Mouse (Mus musculus) forebrain, embryonic 13.5 days (tissue): ENCODE results near the gene Ubqln3. TPM values are rescaled to one million over a fixed set of nuclear protein-coding genes. Genes with fewer than 3 reads are reported as not detected.

Source experiments
- ATAC-seq: fragments of 200-750 bp; cut with Nextera tagmentation; 2 replicates; pipeline ENCODE4 v1.8.0; 2017
- H3K27ac ChIP-seq: fragments of 300-500 bp; sonication (generic); 2 replicates; pipeline ENCODE4 v1.5.1; 2015; ENCODE audit warnings: inconsistent platforms, mild to moderate bottlenecking, moderate library complexity
- H3K27me3 ChIP-seq: fragments of 300-500 bp; sonication (generic); 2 replicates; pipeline ENCODE4 v1.6.1; 2015; ENCODE audit warnings: mild to moderate bottlenecking, inconsistent platforms
- H3K36me3 ChIP-seq: fragments of 300-500 bp; sonication (generic); 2 replicates; pipeline ENCODE4 v1.6.1; 2015; ENCODE audit warnings: mild to moderate bottlenecking, inconsistent platforms; ENCODE audit not compliant: poor library complexity, severe bottlenecking
- H3K4me1 ChIP-seq: fragments of 300-500 bp; sonication (generic); 2 replicates; pipeline ENCODE4 v1.6.1; 2015; ENCODE audit warnings: inconsistent platforms
- H3K4me2 ChIP-seq: fragments of 300-500 bp; sonication (generic); 2 replicates; pipeline ENCODE4 v1.6.1; 2015; ENCODE audit warnings: inconsistent platforms, mild to moderate bottlenecking, moderate library complexity
- H3K4me3 ChIP-seq: fragments of 300-500 bp; sonication (generic); 2 replicates; pipeline ENCODE4 v1.5.1; 2015; ENCODE audit warnings: mild to moderate bottlenecking, inconsistent platforms
- H3K9ac ChIP-seq: fragments of 300-500 bp; sonication (generic); 2 replicates; pipeline ENCODE4 v1.6.1; 2015; ENCODE audit warnings: mild to moderate bottlenecking, inconsistent platforms
- H3K9me3 ChIP-seq: fragments of 300-500 bp; sonication (generic); replicated peaks from 2 replicates; pipeline ENCODE4 v1.6.1; 2016; ENCODE audit warnings: inconsistent platforms
- WGBS: fragments of 180-500 bp; shearing (Covaris S2); methylation state at CpG from one replicate; pipeline ENCODE4 v1.1.7; 2015; 5-methylcytosine and 5-hydroxymethylcytosine counted together
- polyA plus RNA-seq: library from polyadenylated mRNA; unstranded; fragments of >200 nt; fragmentation: Nextera tagmentation; extraction: Ambion mirVana; gene quantifications from 2 replicates; pipeline ENCODE4 v1.2.1, GENCODE M21; 2015

The Ubqln3 gene
- polyA plus RNA-seq, result not detected in 2 replicates

- Histone ChIP-seq H3K27ac (no peak within 1 kb of the TSS), H3K27me3 (no peaks in the 10 kb centered on the region), H3K4me2 (no peak within 1 kb of the TSS), H3K9ac (no peak within 1 kb of the TSS), H3K4me1 (no peaks in the 10 kb centered on the region), H3K36me3 (no peaks in the 10 kb centered on the region), H3K9me3 (no peaks in the 10 kb centered on the region; the same call in 1 of the 2 replicates), H3K4me3 (no peak within 1 kb of the TSS)
- 75% methylated on average over 3 of the region's 3 CpGs for WGBS
- ATAC-seq, result no peak
Measured at GRCm38 (mm10) chr7:104143179-104143578, at the start of gene Ubqln3. Gene Ubqln3 (minus strand): TSS chr7:104143279.

GRCm38 (mm10) chr7:104191275-104191674 lies 48.2 kb upstream of the Ubqln3 start:
- 63% methylated on average over 9 of the region's 9 CpGs for WGBS

GRCm38 (mm10) chr7:104183292-104183691 lies 40.2 kb upstream of the Ubqln3 start, which contains the start of gene Olfr648:
Gene Olfr648 (minus strand): TSS chr7:104183392.
- 90% methylated on average over 2 of the region's 2 CpGs for WGBS
- ATAC-seq, result no peak
- Histone ChIP-seq H3K9ac (no peak within 1 kb of the TSS), H3K4me1 (no peaks in the 10 kb centered on the region), H3K27me3 (no peaks in the 10 kb centered on the region), H3K4me3 (no peak within 1 kb of the TSS), H3K27ac (no peak within 1 kb of the TSS), H3K4me2 (no peak within 1 kb of the TSS), H3K36me3 (no peaks in the 10 kb centered on the region), H3K9me3 (no peaks in the 10 kb centered on the region)

More at GRCm38 (mm10) chr7:104191275-104191674, 48.2 kb upstream of the Ubqln3 start:
- no peak overlapping the region for H3K27ac ChIP-seq
- no peak overlapping the region for H3K4me3 ChIP-seq
- no peak for ATAC-seq
- no peaks in the 10 kb centered on the region for H3K4me1 ChIP-seq
- no peak overlapping the region for H3K4me2 ChIP-seq
- H3K27me3 ChIP-seq, result no peaks in the 10 kb centered on the region
- no peaks in the 10 kb centered on the region for H3K9me3 ChIP-seq
- no peaks in the 10 kb centered on the region for H3K36me3 ChIP-seq
- no peak overlapping the region for H3K9ac ChIP-seq

- Histone ChIP-seq H3K27me3 (no peaks in the 10 kb centered on the region), H3K4me2 (no peak overlapping the region), H3K9me3 (no peaks in the 10 kb centered on the region), H3K9ac (no peak overlapping the region), H3K27ac (no peak overlapping the region), H3K4me1 (no peaks in the 10 kb centered on the region), H3K4me3 (no peak overlapping the region), H3K36me3 (no peaks in the 10 kb centered on the region)
- no peak for ATAC-seq
- WGBS, result 80% methylated on average over 1 of the region's 1 CpGs
Measured at GRCm38 (mm10) chr7:104179074-104179473, 36.0 kb upstream of the Ubqln3 start.

GRCm38 (mm10) chr7:104178422-104179054 lies 35.5 kb upstream of the Ubqln3 start:
- Histone ChIP-seq H3K4me1 (no peaks in the 10 kb centered on the region), H3K4me3 (no peak overlapping the region), H3K36me3 (no peaks in the 10 kb centered on the region), H3K27me3 (no peaks in the 10 kb centered on the region), H3K4me2 (no peak overlapping the region), H3K9me3 (no peaks in the 10 kb centered on the region), H3K27ac (no peak overlapping the region), H3K9ac (no peak overlapping the region)
- ATAC-seq, result no peak
- 52% methylated on average over 5 of the region's 5 CpGs for WGBS

GRCm38 (mm10) chr7:104175085-104175484 lies 32.0 kb upstream of the Ubqln3 start:
- Histone ChIP-seq H3K27ac (no peak overlapping the region), H3K4me1 (no peaks in the 10 kb centered on the region), H3K4me3 (no peak overlapping the region), H3K9ac (no peak overlapping the region), H3K27me3 (no peaks in the 10 kb centered on the region), H3K9me3 (no peaks in the 10 kb centered on the region; the same call in 1 of the 2 replicates), H3K36me3 (no peaks in the 10 kb centered on the region), H3K4me2 (no peak overlapping the region)
- ATAC-seq, result no peak
- 25% methylated on average over 1 of the region's 1 CpGs for WGBS

GRCm38 (mm10) chr7:104169634-104170204 lies 26.6 kb upstream of the Ubqln3 start:
- no peaks in the 10 kb centered on the region for H3K27me3 ChIP-seq
- WGBS, result 85% methylated on average over 6 of the region's 6 CpGs
- no peak overlapping the region for H3K27ac ChIP-seq
- H3K9me3 ChIP-seq, result no peaks in the 10 kb centered on the region; the same call in 1 of the 2 replicates
- no peak overlapping the region for H3K9ac ChIP-seq
- ATAC-seq, result no peak
- no peak overlapping the region for H3K4me3 ChIP-seq
- no peaks in the 10 kb centered on the region for H3K36me3 ChIP-seq
- no peak overlapping the region for H3K4me2 ChIP-seq
- H3K4me1 ChIP-seq, result no peaks in the 10 kb centered on the region

GRCm38 (mm10) chr7:104167105-104167504 lies 24.0 kb upstream of the Ubqln3 start:
- H3K27me3 ChIP-seq, result no peaks in the 10 kb centered on the region
- ATAC-seq, result no peak
- H3K9me3 ChIP-seq, result no peaks in the 10 kb centered on the region; the same call in 1 of the 2 replicates
- 91% methylated on average over 6 of the region's 6 CpGs for WGBS
- no peak overlapping the region for H3K4me3 ChIP-seq
- H3K4me1 ChIP-seq, result no peaks in the 10 kb centered on the region
- no peak overlapping the region for H3K9ac ChIP-seq
- no peak overlapping the region for H3K27ac ChIP-seq
- no peaks in the 10 kb centered on the region for H3K36me3 ChIP-seq
- no peak overlapping the region for H3K4me2 ChIP-seq

GRCm38 (mm10) chr7:104150456-104150855 lies 7.4 kb upstream of the Ubqln3 start, which contains the start of gene Ubqlnl:
Gene Ubqlnl (minus strand): TSS chr7:104150556.
- H3K27ac ChIP-seq, result no peak within 1 kb of the TSS
- no peaks in the 10 kb centered on the region for H3K27me3 ChIP-seq
- WGBS, result 92% methylated on average over 2 of the region's 2 CpGs

GRCm38 (mm10) chr7:104137305-104137704 lies 5.8 kb downstream of the Ubqln3 start, which contains the start of gene Olfr643:
Gene Olfr643 (minus strand): TSS chr7:104137405.
- Histone ChIP-seq H3K4me3 (no peak within 1 kb of the TSS), H3K4me2 (no peak within 1 kb of the TSS), H3K36me3 (no peaks in the 10 kb centered on the region), H3K9me3 (no peaks in the 10 kb centered on the region), H3K27ac (no peak within 1 kb of the TSS), H3K4me1 (no peaks in the 10 kb centered on the region), H3K9ac (no peak within 1 kb of the TSS), H3K27me3 (no peaks in the 10 kb centered on the region)
- ATAC-seq, result no peak
- 86% methylated on average over 5 of the region's 5 CpGs for WGBS

More at GRCm38 (mm10) chr7:104150456-104150855, 7.4 kb upstream of the Ubqln3 start, which contains the start of gene Ubqlnl:
- H3K9ac ChIP-seq, result no peak within 1 kb of the TSS
- no peak for ATAC-seq
- H3K36me3 ChIP-seq, result no peaks in the 10 kb centered on the region
- H3K4me1 ChIP-seq, result no peaks in the 10 kb centered on the region
- no peak within 1 kb of the TSS for H3K4me3 ChIP-seq
- no peaks in the 10 kb centered on the region for H3K9me3 ChIP-seq
- H3K4me2 ChIP-seq, result no peak within 1 kb of the TSS

- Histone ChIP-seq H3K27me3 (no peaks in the 10 kb centered on the region), H3K4me2 (no peak within 1 kb of the TSS), H3K36me3 (no peaks in the 10 kb centered on the region), H3K27ac (no peak within 1 kb of the TSS), H3K4me1 (no peaks in the 10 kb centered on the region), H3K4me3 (no peak within 1 kb of the TSS), H3K9me3 (peaks cover 5% of the 10 kb centered on the region; the same call in 1 of the 2 replicates), H3K9ac (no peak within 1 kb of the TSS)
- ATAC-seq, result no peak
- WGBS, result 95% methylated on average over 5 of the region's 5 CpGs
Measured at GRCm38 (mm10) chr7:104129726-104130125, 13.4 kb downstream of the Ubqln3 start, which contains the start of gene Ubqln5. Gene Ubqln5 (minus strand): TSS chr7:104129826.

GRCm38 (mm10) chr7:104104757-104104972 lies 38.4 kb downstream of the Ubqln3 start, which contains the start of gene Olfr646:
Gene Olfr646 (plus strand): TSS chr7:104104873.
- no peaks in the 10 kb centered on the region for H3K4me1 ChIP-seq
- H3K27ac ChIP-seq, result no peak within 1 kb of the TSS
- H3K27me3 ChIP-seq, result no peaks in the 10 kb centered on the region
- no peak within 1 kb of the TSS for H3K4me2 ChIP-seq
- H3K9me3 ChIP-seq, result no peaks in the 10 kb centered on the region
- H3K4me3 ChIP-seq, result no peak within 1 kb of the TSS
- no peaks in the 10 kb centered on the region for H3K36me3 ChIP-seq
- no peak within 1 kb of the TSS for H3K9ac ChIP-seq
- ATAC-seq, result no peak
